Mouse (Mus musculus): ENCODE data around the gene Ank2.

DNA sequence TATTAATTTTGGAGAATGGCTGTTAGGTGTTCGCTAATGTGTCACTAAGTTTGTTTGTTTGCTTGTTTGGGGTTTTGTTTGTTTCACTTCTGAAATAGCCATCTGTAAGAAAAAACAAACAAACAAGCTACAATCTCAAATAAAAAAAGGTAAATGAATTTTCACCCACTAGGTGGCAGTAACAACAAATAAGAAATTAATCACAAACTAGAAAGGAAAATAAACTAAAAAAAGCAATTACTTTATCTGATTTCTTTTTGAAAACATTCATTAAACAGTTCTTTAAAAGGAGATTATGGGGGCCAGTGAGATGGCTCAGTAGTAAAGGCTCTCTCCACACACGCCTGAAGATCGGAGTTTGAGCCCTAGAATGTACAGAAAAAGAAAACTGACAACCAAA is 189.1 kb downstream of the Ank2 start:
- TF ChIP-seq CTCF (conservative IDR thresholded peaks at IDR 0.05; ENCODE audit: insufficient read depth, insufficient read length, low read depth, low read length): no peak
- TF ChIP-seq POLR2A (IDR thresholded peaks at IDR 0.05; ENCODE audit: low read depth, low read length): no peak

Measured in kidney, adult 2 months (tissue).